Mouse (Mus musculus) heart, postnatal 36 days (tissue): ENCODE data around the gene Dnajb5. TPM values are rescaled to one million over a fixed set of nuclear protein-coding genes. Genes with fewer than 3 reads are reported as not detected.

Source experiments
- DNase-seq, 2 experiments: peaks; one replicate each; pipeline ENCODE4 v3.0.0; 2021 to 2022
- intact Hi-C: fragments of 180-260 bp; cut with DNase I; formaldehyde crosslinking; loops from one replicate; pipeline ENCODE4 v1.15.1; 2025
- total RNA-seq, 2 experiments: library from RNA; stranded (reverse); gene quantifications; 2 replicates each; pipeline ENCODE4 v1.2.3; 2021

The Dnajb5 gene
- total RNA-seq, 2 experiments from 2014 or later: 70.6 to 92.4 TPM

GRCm38 (mm10) chr4:42941396-42941795 lies 8.2 kb upstream of the Dnajb5 start:
- no peak for DNase-seq
- intact Hi-C loops: no loop called here

- DNase-seq: no peak
- intact Hi-C loops: no loop called here
Observed at GRCm38 (mm10) chr4:42943341-42943740, 6.3 kb upstream of the Dnajb5 start.

- intact Hi-C loops: loop anchor here (2.0 kb wide), 1 partner anchor 27 kb away; the partner anchor contains the start of gene Phf24
- DNase-seq: no peak
Observed at GRCm38 (mm10) chr4:42944185-42944584, 5.4 kb upstream of the Dnajb5 start.

- intact Hi-C loops: loop anchor here (2.0 kb wide), 1 partner anchor 28 kb away; the partner anchor contains the start of gene Phf24
- DNase-seq: no peak
Observed at GRCm38 (mm10) chr4:42945043-42945442, 4.6 kb upstream of the Dnajb5 start.

GRCm38 (mm10) chr4:42945445-42945844 lies 4.2 kb upstream of the Dnajb5 start:
- intact Hi-C loops: loop anchor here (2.0 kb wide), 1 partner anchor 29 kb away; the partner anchor contains the start of gene Phf24
- DNase-seq: no peak

GRCm38 (mm10) chr4:42945952-42946351 lies 3.7 kb upstream of the Dnajb5 start:
- peak in 1 of 2 experiments; percentile 69 for DNase-seq
- intact Hi-C loops: loop anchor here (1.0 to 2.0 kb wide), 2 partner anchors 29 to 69 kb away; partner anchors contain the start of gene Phf24

GRCm38 (mm10) chr4:42946733-42947290 lies 2.8 kb upstream of the Dnajb5 start:
- intact Hi-C loops: loop anchor here (1.0 kb wide), 1 partner anchor 70 kb away; no protein-coding TSS in a partner anchor
- no peak for DNase-seq

GRCm38 (mm10) chr4:42948527-42948926 lies 1.1 kb upstream of the Dnajb5 start:
- intact Hi-C loops: no loop called here
- no peak for DNase-seq

- no peak for DNase-seq
- intact Hi-C loops: no loop called here
Observed at GRCm38 (mm10) chr4:42949051-42949675, 451 bp upstream of the Dnajb5 start.

GRCm38 (mm10) chr4:42950065-42950558 lies 498 bp downstream of the Dnajb5 start:
- intact Hi-C loops: no loop called here
- DNase-seq: peak; percentile 86 to 88

- no peak for DNase-seq
- intact Hi-C loops: no loop called here
Observed at GRCm38 (mm10) chr4:42951206-42952195, 1.9 kb downstream of the Dnajb5 start.

- intact Hi-C loops: no loop called here
- DNase-seq: peak in 1 of 2 experiments; percentile 59
Observed at GRCm38 (mm10) chr4:42952563-42952962, 2.9 kb downstream of the Dnajb5 start.

- intact Hi-C loops: no loop called here
Observed at GRCm38 (mm10) chr4:42953435-42954094, 4.0 kb downstream of the Dnajb5 start.

GRCm38 (mm10) chr4:42954297-42954696 lies 4.7 kb downstream of the Dnajb5 start:
- DNase-seq: peak; percentile 81 to 88
- intact Hi-C loops: no loop called here

More at GRCm38 (mm10) chr4:42953435-42954094, 4.0 kb downstream of the Dnajb5 start:
- peak; percentile 59 to 63 for DNase-seq

- intact Hi-C loops: no loop called here
- DNase-seq: no peak
Observed at GRCm38 (mm10) chr4:42955200-42955599, 5.6 kb downstream of the Dnajb5 start.

GRCm38 (mm10) chr4:42956581-42956980 lies 7.0 kb downstream of the Dnajb5 start:
- intact Hi-C loops: no loop called here

GRCm38 (mm10) chr4:42957306-42957705 lies 7.7 kb downstream of the Dnajb5 start:
- no peak for DNase-seq
- intact Hi-C loops: no loop called here

More at GRCm38 (mm10) chr4:42956581-42956980, 7.0 kb downstream of the Dnajb5 start:
- DNase-seq: no peak

- intact Hi-C loops: no loop called here
- DNase-seq: no peak
Observed at GRCm38 (mm10) chr4:42957979-42958378, 8.4 kb downstream of the Dnajb5 start.

GRCm38 (mm10) chr4:42958942-42959341 lies 9.3 kb downstream of the Dnajb5 start:
- DNase-seq: no peak
- intact Hi-C loops: no loop called here

- no peak for DNase-seq
Observed at GRCm38 (mm10) chr4:42959382-42959781, 9.8 kb downstream of the Dnajb5 start.

More at GRCm38 (mm10) chr4:42959382-42959781, 9.8 kb downstream of the Dnajb5 start:
- intact Hi-C loops: no loop called here
